Mouse (Mus musculus): ENCODE results near the gene Ephx1.

The Ephx1 gene

GRCm38 (mm10) chr1:180936610-180937398 is 83.9 kb downstream of the Ephx1 start:
- DNase-seq (ENCODE audit: low spot score) = peak; percentile 36

- no peak for DNase-seq (ENCODE audit: low spot score)
These were observed 86.0 kb downstream of the Ephx1 start, which contains the start of gene Lefty1 for GRCm38 (mm10) chr1:180934467-180935419. Lefty1 (plus strand) TSS chr1:180935022.

GRCm38 (mm10) chr1:180933659-180934058 is 87.0 kb downstream of the Ephx1 start:
- DNase-seq (ENCODE audit: low spot score) = no peak

- no peak for DNase-seq (ENCODE audit: low spot score)
These were observed 89.6 kb downstream of the Ephx1 start for GRCm38 (mm10) chr1:180931106-180931505.

- no peak for DNase-seq (ENCODE audit: low spot score)
These were observed 91.1 kb downstream of the Ephx1 start for GRCm38 (mm10) chr1:180929599-180929998.

GRCm38 (mm10) chr1:180926286-180926685 is 94.4 kb downstream of the Ephx1 start:
- DNase-seq (ENCODE audit: low spot score) = no peak

Data from ovary, adult 18-20 months (tissue).